Mouse (Mus musculus) layer of hippocampus, postnatal 36 days (tissue): Measurements from ENCODE around the gene Proz. TPM values are rescaled to one million over a fixed set of nuclear protein-coding genes. Genes with fewer than 3 reads are reported as not detected.

Experiments
- DNase-seq, 2 experiments: peaks; one replicate each; pipeline ENCODE4 v3.0.0; 2022
- total RNA-seq, 2 experiments: library from RNA; stranded (reverse); gene quantifications; 2 replicates each; pipeline ENCODE4 v1.2.3; 2021

Proz gene
- total RNA-seq, 2 experiments from 2014 or later, result not detected

- DNase-seq, result no peak
These were observed 47.4 kb downstream of the Proz start for GRCm38 (mm10) chr8:13107990-13108638.

GRCm38 (mm10) chr8:13108967-13109366, 48.3 kb downstream of the Proz start:
- no peak for DNase-seq

GRCm38 (mm10) chr8:13109416-13109960, 48.8 kb downstream of the Proz start:
- no peak for DNase-seq

GRCm38 (mm10) chr8:13111917-13112316, 51.2 kb downstream of the Proz start:
- DNase-seq, result no peak

GRCm38 (mm10) chr8:13113232-13113631, 52.5 kb downstream of the Proz start:
- no peak for DNase-seq

GRCm38 (mm10) chr8:13117096-13117495, 56.4 kb downstream of the Proz start:
- DNase-seq, result no peak

GRCm38 (mm10) chr8:13118516-13118915, 57.8 kb downstream of the Proz start:
- no peak for DNase-seq

GRCm38 (mm10) chr8:13120882-13121665, 60.4 kb downstream of the Proz start:
- no peak for DNase-seq

- DNase-seq, result no peak
These were observed 62.2 kb downstream of the Proz start for GRCm38 (mm10) chr8:13122887-13123421.

- no peak for DNase-seq
These were observed 64.2 kb downstream of the Proz start for GRCm38 (mm10) chr8:13124897-13125296.

Other genes starting within 250 kb of the Proz start
- gene Mcf2l, start 187.1 kb upstream of the Proz start, total RNA-seq, result 100 to 1,000 TPM; 224 to 268 TPM
- gene F7, start 34.9 kb upstream of the Proz start, total RNA-seq, result under 1 TPM in 1 of 2 experiments, not detected in 1; 0.17 TPM
- gene F10, start 23.6 kb upstream of the Proz start, total RNA-seq, result not detected
- 10 to 100 TPM; 27.1 to 27.3 TPM for gene Pcid2, start 44.5 kb downstream of the Proz start, total RNA-seq
- gene Cul4a, start 44.7 kb downstream of the Proz start, total RNA-seq, result 10 to 100 TPM; 59.1 to 66.8 TPM
- 100 to 1,000 TPM; 267 to 270 TPM for gene Lamp1, start 98.2 kb downstream of the Proz start, total RNA-seq
- 1 to 10 TPM; 3.2 to 3.4 TPM for gene Grtp1, start 139.7 kb downstream of the Proz start, total RNA-seq
- gene Adprhl1, start 193.2 kb downstream of the Proz start, total RNA-seq, result 1 to 10 TPM in 1 of 2 experiments, under 1 TPM in 1; 0.27 to 1.3 TPM
- gene Dcun1d2, start 227.2 kb downstream of the Proz start, total RNA-seq, result 10 to 100 TPM; 37.2 to 38.9 TPM
- gene Tmco3, start 227.3 kb downstream of the Proz start, total RNA-seq, result 10 to 100 TPM; 41.4 to 45.0 TPM